In the genomic region with DNA sequence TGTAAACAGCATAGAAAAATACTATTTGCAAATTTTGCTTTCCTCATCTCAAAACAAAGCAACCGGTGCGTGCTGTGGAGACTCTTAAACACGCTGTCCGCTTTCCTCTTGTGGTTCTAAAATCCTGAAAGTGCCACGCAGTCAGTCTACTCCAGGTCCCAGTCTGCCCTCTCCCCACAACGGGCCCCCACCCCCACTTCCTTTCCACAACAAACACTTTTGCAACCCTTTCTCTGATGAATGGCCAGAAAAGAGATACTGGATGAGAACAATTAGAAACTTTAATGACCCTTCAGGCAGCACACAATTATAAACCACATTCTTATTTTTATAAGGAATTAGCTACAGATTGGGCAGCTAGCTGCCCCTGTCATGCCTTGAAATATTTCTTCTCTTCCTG, we compare ENCODE assay signal across 9 mouse cellular contexts.
DNase-seq lines count a peak whose midpoint lies in the region; ATAC-seq and TF ChIP-seq lines count a peak whose summit lies in the region.
"Had no signal": no experiment of that assay in that cellular context is flagged by ENCODE, and none has a peak within 500 bp of the region (broad histone marks: within the 10 kb centered on the region; RNA-seq: fewer than 3 reads in every experiment).

No protein-coding gene starts in this region.

- peak overlapping the region; percentile 94 for H3K27ac ChIP-seq in forebrain, embryonic 10.5 days
- peak overlapping the region; percentile 94 for H3K27ac ChIP-seq in hindbrain, embryonic 13.5 days
- peak overlapping the region; percentile 95 for H3K27ac ChIP-seq in neural tube, embryonic 11.5 days (ENCODE audit: low read depth, low read length)
- H3K27ac ChIP-seq in layer of hippocampus, adult 2 months, result no peak overlapping the region

- ATAC-seq in hindbrain, embryonic 13.5 days (ENCODE audit: low FRiP score), result no peak
- ATAC-seq in neural tube, embryonic 11.5 days (ENCODE audit: insufficient read depth, low FRiP score, low TSS enrichment), result peak; percentile 7; the same call in 1 of the 2 replicates

- no peak for TF ChIP-seq CTCF in layer of hippocampus, adult 2 months (conservative IDR thresholded peaks at IDR 0.05)

- H3K27me3 ChIP-seq in forebrain, embryonic 10.5 days (ENCODE audit: poor library complexity, severe bottlenecking), result no peaks in the 10 kb centered on the region
- H3K27me3 ChIP-seq in hindbrain, embryonic 13.5 days, result no peaks in the 10 kb centered on the region
- no peaks in the 10 kb centered on the region for H3K27me3 ChIP-seq in neural tube, embryonic 11.5 days (ENCODE audit: control insufficient read depth, insufficient read depth, low read length)

- no peaks in the 10 kb centered on the region for H3K36me3 ChIP-seq in forebrain, embryonic 10.5 days (replicated peaks)
- H3K36me3 ChIP-seq in hindbrain, embryonic 13.5 days, result no peaks in the 10 kb centered on the region
- H3K36me3 ChIP-seq in neural tube, embryonic 11.5 days (ENCODE audit: control insufficient read depth, insufficient read depth, low read length), result no peaks in the 10 kb centered on the region
- H3K36me3 ChIP-seq: G1E had no signal

- 24% methylated on average over 6 of the region's 6 CpGs for WGBS in forebrain, embryonic 10.5 days
- 3% methylated on average over 6 of the region's 6 CpGs for WGBS in hindbrain, embryonic 13.5 days
- WGBS in neural tube, embryonic 11.5 days, result 11% methylated on average over 6 of the region's 6 CpGs

- H3K4me2 ChIP-seq in hindbrain, embryonic 13.5 days, result peak overlapping the region; percentile 64
- H3K4me2 ChIP-seq in neural tube, embryonic 11.5 days (ENCODE audit: low read depth), result peak overlapping the region; percentile 58; the same call in 1 of the 2 replicates

- no peak overlapping the region for H3K9ac ChIP-seq in hindbrain, embryonic 13.5 days
- H3K9ac ChIP-seq in neural tube, embryonic 11.5 days (ENCODE audit: low read length), result 0 out of 2 replicates have a peak overlapping the region, but pooled peaks have one; percentile 38

- peak overlapping the region; percentile 52 for H3K4me3 ChIP-seq in forebrain, embryonic 10.5 days
- no peak overlapping the region for H3K4me3 ChIP-seq in hindbrain, embryonic 13.5 days
- no peak overlapping the region for H3K4me3 ChIP-seq in neural tube, embryonic 11.5 days (ENCODE audit: low read depth, low read length)
- H3K4me3 ChIP-seq in layer of hippocampus, adult 2 months, result no peak overlapping the region; the same call in 1 of the 2 replicates

- peak; percentile 8 for DNase-seq in left cerebral cortex, postnatal 4 days
- no peak for DNase-seq in left cerebral cortex, postnatal 25 days (ENCODE audit: low spot score in 2 of 2)
- DNase-seq in forebrain, embryonic 10.5 days (ENCODE audit: extremely low spot score, low spot score), result peak; percentile 25
- peak; percentile 45 for DNase-seq in neural tube, embryonic 11.5 days (ENCODE audit: low spot score)
- no peak for DNase-seq in left cerebral cortex, adult 9 months (ENCODE audit: low spot score in 2 of 2)
- DNase-seq in right cerebral cortex, postnatal 36 days (ENCODE audit: low spot score in 2 of 2), result no peak
- DNase-seq in layer of hippocampus, adult 2 months (ENCODE audit: low spot score in 2 of 2), result no peak

- H3K9me3 ChIP-seq in forebrain, embryonic 10.5 days, result peaks cover 3% of the 10 kb centered on the region; the same call in 1 of the 2 replicates
- no peaks in the 10 kb centered on the region for H3K9me3 ChIP-seq in hindbrain, embryonic 13.5 days
- H3K9me3 ChIP-seq in neural tube, embryonic 11.5 days (ENCODE audit: control insufficient read depth, low read length), result no peaks in the 10 kb centered on the region
- H3K9me3 ChIP-seq: G1E had no signal

- H3K4me1 ChIP-seq in forebrain, embryonic 10.5 days, result peaks cover 25% of the 10 kb centered on the region
- peaks cover 14% of the 10 kb centered on the region for H3K4me1 ChIP-seq in hindbrain, embryonic 13.5 days (replicated peaks)
- H3K4me1 ChIP-seq in neural tube, embryonic 11.5 days (ENCODE audit: control insufficient read depth, insufficient read depth, low read length), result peaks cover 8% of the 10 kb centered on the region

- intact Hi-C loops in left cerebral cortex, postnatal 4 days (cut with DNase I), result no loop called here
- intact Hi-C loops in left cerebral cortex, postnatal 25 days (cut with DNase I), result no loop called here

Comparison
In these comparisons a context has a peak if more than half of its experiments do, and no peak if none do; other contexts are left out.
1. DNase-seq: peak in left cerebral cortex, postnatal 4 days (single experiment), forebrain, embryonic 10.5 days (single experiment) and neural tube, embryonic 11.5 days (single experiment); none in left cerebral cortex, postnatal 25 days (0 of 2), left cerebral cortex, adult 9 months (0 of 2), right cerebral cortex, postnatal 36 days (0 of 2) and layer of hippocampus, adult 2 months (0 of 2).